Mouse (Mus musculus): ENCODE results near the gene Krt20.
A peak's percentile ranks its signal among the peaks of the same experiment; 100 is the strongest.

The Krt20 gene

GRCm38 (mm10) chr11:99389264-99389663 is 48.7 kb downstream of the Krt20 start, which contains the start of gene Krt10:
Krt10 (minus strand) TSS chr11:99389364.
- no peaks in the 10 kb centered on the region for H3K9me3 ChIP-seq (ENCODE audit: low read length)
- H3K27me3 ChIP-seq (ENCODE audit: insufficient read depth, low read length): peaks cover 3% of the 10 kb centered on the region; the same call in 1 of the 2 replicates
- peak within 1 kb of the TSS; percentile 37; the same call in 1 of the 2 replicates for H3K4me3 ChIP-seq (replicated peaks; ENCODE audit: low read length)
- H3K4me1 ChIP-seq (replicated peaks; ENCODE audit: low read depth, low read length): peaks cover 28% of the 10 kb centered on the region
- peaks cover 4% of the 10 kb centered on the region; the same call in 1 of the 2 replicates for H3K36me3 ChIP-seq (ENCODE audit: insufficient read depth, low read length)
- TF ChIP-seq CTCF (conservative IDR thresholded peaks at IDR 0.05; ENCODE audit: low read length): no peak
- TF ChIP-seq POU5F1 (IDR thresholded peaks at IDR 0.05; ENCODE audit: borderline replicate concordance, low read length): no peak
- no peak for TF ChIP-seq NANOG (IDR thresholded peaks at IDR 0.05; ENCODE audit: borderline replicate concordance, low read length)

GRCm38 (mm10) chr11:99388661-99389060 is 49.3 kb downstream of the Krt20 start:
- Histone ChIP-seq H3K27me3 (ENCODE audit: insufficient read depth, low read length) (peaks cover 3% of the 10 kb centered on the region; the same call in 1 of the 2 replicates), H3K4me3 (replicated peaks; ENCODE audit: low read length) (peak overlapping the region; percentile 37; the same call in 1 of the 2 replicates), H3K9me3 (ENCODE audit: low read length) (no peaks in the 10 kb centered on the region), H3K36me3 (ENCODE audit: insufficient read depth, low read length) (peaks cover 4% of the 10 kb centered on the region; the same call in 1 of the 2 replicates), H3K4me1 (replicated peaks; ENCODE audit: low read depth, low read length) (peaks cover 28% of the 10 kb centered on the region)
- no peak for TF ChIP-seq NANOG (IDR thresholded peaks at IDR 0.05; ENCODE audit: borderline replicate concordance, low read length)
- TF ChIP-seq CTCF (conservative IDR thresholded peaks at IDR 0.05; ENCODE audit: low read length): no peak
- TF ChIP-seq POU5F1 (IDR thresholded peaks at IDR 0.05; ENCODE audit: borderline replicate concordance, low read length): no peak

GRCm38 (mm10) chr11:99385813-99386721 is 51.9 kb downstream of the Krt20 start:
- TF ChIP-seq NANOG (IDR thresholded peaks at IDR 0.05; ENCODE audit: borderline replicate concordance, low read length) (no peak), POU5F1 (IDR thresholded peaks at IDR 0.05; ENCODE audit: borderline replicate concordance, low read length) (no peak), CTCF (conservative IDR thresholded peaks at IDR 0.05; ENCODE audit: low read length) (no peak)
- peaks cover 4% of the 10 kb centered on the region; the same call in 1 of the 2 replicates for H3K36me3 ChIP-seq (ENCODE audit: insufficient read depth, low read length)
- no peaks in the 10 kb centered on the region for H3K9me3 ChIP-seq (ENCODE audit: low read length)
- H3K4me3 ChIP-seq (replicated peaks; ENCODE audit: low read length): peak overlapping the region; percentile 84
- peaks cover 28% of the 10 kb centered on the region for H3K4me1 ChIP-seq (replicated peaks; ENCODE audit: low read depth, low read length)
- no peaks in the 10 kb centered on the region for H3K27me3 ChIP-seq (ENCODE audit: insufficient read depth, low read length)

GRCm38 (mm10) chr11:99379568-99379967 is 58.4 kb downstream of the Krt20 start:
- TF ChIP-seq CTCF (conservative IDR thresholded peaks at IDR 0.05; ENCODE audit: low read length): peak; percentile 97
- TF ChIP-seq POU5F1 (IDR thresholded peaks at IDR 0.05; ENCODE audit: borderline replicate concordance, low read length): no peak
- TF ChIP-seq NANOG (IDR thresholded peaks at IDR 0.05; ENCODE audit: borderline replicate concordance, low read length): no peak
- Histone ChIP-seq H3K36me3 (ENCODE audit: insufficient read depth, low read length) (no peaks in the 10 kb centered on the region), H3K9me3 (ENCODE audit: low read length) (no peaks in the 10 kb centered on the region), H3K27me3 (ENCODE audit: insufficient read depth, low read length) (no peaks in the 10 kb centered on the region), H3K4me3 (replicated peaks; ENCODE audit: low read length) (no peak overlapping the region), H3K4me1 (replicated peaks; ENCODE audit: low read depth, low read length) (peaks cover 2% of the 10 kb centered on the region; the same call in 1 of the 2 replicates)

Measured in E14TG2a.4 (cell line).